Mouse (Mus musculus) G1E (cell line): ENCODE data around the gene Zfp64.

ENCODE experiments used
- CTCF ChIP-seq: IDR thresholded peaks from 2 replicates; pipeline ENCODE4 v1.5.1; 2012; ENCODE audit warnings: low read depth, low read length, inconsistent platforms, mixed read lengths
- GATA2 ChIP-seq: IDR thresholded peaks from 2 replicates; pipeline ENCODE4 v1.6.1; 2012; ENCODE audit warnings: low read depth, low read length, inconsistent platforms, borderline replicate concordance
- POLR2AphosphoS5 ChIP-seq: IDR thresholded peaks from 2 replicates; pipeline ENCODE4 v1.6.1; 2012; ENCODE audit warnings: low read depth, low read length, inconsistent platforms; ENCODE audit not compliant: insufficient replicate concordance

DNA sequence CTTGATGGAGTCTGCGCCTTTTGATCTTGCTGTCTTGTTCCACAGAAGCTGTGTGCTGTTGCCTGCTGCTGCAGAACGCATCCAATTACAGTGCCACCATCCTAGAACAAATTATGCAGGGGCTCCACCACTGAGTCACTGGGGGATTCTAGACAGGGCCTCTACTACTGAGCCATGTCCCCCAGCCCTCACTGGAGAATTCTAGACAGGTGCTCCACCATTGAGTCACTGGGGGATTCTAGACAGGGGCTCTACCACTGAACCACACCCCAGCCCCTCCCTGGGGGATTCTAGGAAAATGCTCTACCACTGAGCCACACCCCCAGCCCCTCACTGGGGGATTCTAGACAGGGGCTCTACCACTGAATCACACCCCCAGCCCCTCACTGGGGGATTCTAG lies 63.3 kb downstream of the Zfp64 start:
- TF ChIP-seq POLR2AphosphoS5 (no peak), CTCF (no peak), GATA2 (no peak)
